Mouse (Mus musculus) bone marrow macrophage, adult 2 months (primary cell): ENCODE results near the gene Smc4.

Experiments
- CTCF ChIP-seq: IDR thresholded peaks from 2 replicates; pipeline ENCODE4 v1.5.1; 2012; ENCODE audit warnings: low read depth, mild to moderate bottlenecking, low read length, moderate library complexity
- POLR2A ChIP-seq: IDR thresholded peaks from 2 replicates; pipeline ENCODE4 v1.6.1; 2012; ENCODE audit warnings: mild to moderate bottlenecking, low read depth, low read length, borderline replicate concordance

GRCm38 (mm10) chr3:68956454-68956853, 48.1 kb upstream of the Smc4 start:
- no peak for TF ChIP-seq CTCF
- TF ChIP-seq POLR2A = no peak
